Mouse (Mus musculus): ENCODE measurements around the gene Sdc4.

The Sdc4 gene

DNA sequence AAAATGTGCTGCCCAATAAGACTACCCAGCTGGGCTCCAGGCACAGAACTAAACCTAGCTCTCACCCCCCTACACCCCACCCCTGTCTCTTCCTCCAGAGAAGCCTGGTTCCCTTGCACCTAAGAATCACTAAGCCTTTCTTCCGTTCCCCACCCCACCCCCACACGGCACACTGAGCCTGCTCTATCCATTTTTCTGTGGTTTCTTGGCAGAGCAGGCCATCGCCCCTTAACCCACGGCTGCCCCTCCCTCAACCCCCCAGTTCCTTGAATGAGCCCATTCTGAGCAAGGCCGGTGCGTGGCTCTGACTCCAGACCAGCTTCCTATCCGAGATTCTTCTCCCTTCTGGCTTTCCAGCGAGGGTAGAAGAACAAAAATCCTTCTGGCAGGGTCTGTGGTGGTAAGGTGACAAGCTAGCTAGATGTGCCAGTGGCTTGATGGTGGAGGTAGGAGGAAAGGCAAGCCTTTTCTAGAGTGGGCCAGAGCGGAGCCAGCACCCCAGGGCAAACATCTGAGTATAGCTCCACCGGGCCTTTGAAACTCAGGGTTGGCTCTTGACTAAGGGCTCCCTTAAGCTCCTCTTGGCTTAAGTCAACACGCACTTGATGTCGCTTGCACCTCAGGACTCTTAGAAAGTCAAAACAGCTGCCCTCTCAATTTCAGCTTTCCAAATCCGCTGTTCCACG is 40.1 kb downstream of the Sdc4 start:
- no peak for DNase-seq

DNA sequence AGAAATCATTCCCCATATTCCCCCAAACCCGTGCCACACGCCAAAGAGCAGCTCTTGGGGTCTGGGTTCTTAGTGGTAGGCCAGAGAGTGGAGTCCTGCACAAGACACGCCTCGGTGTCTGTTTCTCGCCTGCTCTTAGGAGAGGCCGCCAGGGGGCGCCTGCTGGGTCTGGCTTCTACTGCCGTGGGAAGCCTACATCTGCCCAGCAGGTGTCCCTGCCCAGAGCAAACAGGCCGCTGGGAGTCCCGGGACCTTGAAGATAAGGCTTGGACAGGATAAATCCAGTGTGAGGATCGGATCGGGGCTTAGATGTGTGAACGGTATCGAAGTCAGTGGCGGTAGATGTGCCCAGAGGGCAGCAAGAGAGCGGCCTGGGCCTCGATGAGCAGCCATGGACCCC is 40.8 kb downstream of the Sdc4 start, which contains the start of gene Rbpjl:
Gene Rbpjl, plus strand, starts transcription at position 236 of the 400 bp plus-strand sequence.
- DNase-seq = peak; percentile 48 to 59

DNA sequence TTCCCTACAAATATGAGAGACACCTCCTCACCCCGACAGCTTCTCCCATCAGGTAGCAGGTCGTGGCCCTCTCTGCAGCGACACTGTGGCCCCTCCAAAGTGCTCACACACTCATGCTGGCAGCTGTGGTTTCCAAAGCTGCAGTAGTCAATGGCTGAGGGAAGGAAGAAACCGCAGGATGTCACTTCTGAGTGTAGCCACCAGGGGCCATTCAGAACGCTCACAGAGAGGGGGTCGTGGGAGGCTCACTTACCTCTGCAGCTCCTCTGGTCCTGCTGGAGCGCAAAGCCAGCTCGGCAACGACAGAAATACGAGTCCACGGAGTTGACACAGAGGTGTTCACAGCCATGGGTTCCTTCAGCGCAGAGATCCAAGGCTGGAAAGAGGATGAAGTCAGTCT is 46.8 kb downstream of the Sdc4 start:
- no peak for DNase-seq

- DNase-seq = no peak
Measured at GRCm38 (mm10) chr2:164396076-164396475, 47.6 kb downstream of the Sdc4 start.

GRCm38 (mm10) chr2:164393126-164393525 is 50.6 kb downstream of the Sdc4 start:
- DNase-seq = no peak

- DNase-seq = peak; percentile 89 to 90
Measured at GRCm38 (mm10) chr2:164389499-164389898, 54.2 kb downstream of the Sdc4 start.

GRCm38 (mm10) chr2:164389020-164389419 is 54.7 kb downstream of the Sdc4 start, which contains the start of gene Slpi:
Gene Slpi, minus strand, starts transcription at chr2:164389095.
- peak in 1 of 2 experiments; percentile 14 for DNase-seq

DNA sequence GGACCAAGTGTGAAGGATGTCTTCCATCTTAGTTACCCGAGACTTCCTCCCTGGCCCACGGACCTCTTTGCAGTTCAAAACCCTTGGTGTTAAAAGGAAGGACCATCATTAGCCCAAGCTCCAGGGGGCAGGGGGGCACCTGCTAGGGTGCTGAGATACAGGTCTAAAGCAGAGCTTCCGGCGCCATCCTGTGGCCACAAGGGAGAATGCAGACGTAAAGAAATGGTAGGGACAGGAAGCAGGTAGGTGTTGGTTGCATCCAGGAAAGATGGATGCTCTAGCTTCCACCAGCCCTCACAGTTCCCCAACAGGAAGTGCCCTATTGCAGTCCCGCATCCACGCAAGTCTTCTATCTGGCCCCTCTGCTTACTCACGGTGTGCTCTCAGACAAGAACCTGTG is 56.7 kb downstream of the Sdc4 start:
- DNase-seq = peak; percentile 33 to 37

GRCm38 (mm10) chr2:164385927-164386763 is 57.5 kb downstream of the Sdc4 start:
- DNase-seq = peak in 1 of 2 experiments; percentile 9

DNA sequence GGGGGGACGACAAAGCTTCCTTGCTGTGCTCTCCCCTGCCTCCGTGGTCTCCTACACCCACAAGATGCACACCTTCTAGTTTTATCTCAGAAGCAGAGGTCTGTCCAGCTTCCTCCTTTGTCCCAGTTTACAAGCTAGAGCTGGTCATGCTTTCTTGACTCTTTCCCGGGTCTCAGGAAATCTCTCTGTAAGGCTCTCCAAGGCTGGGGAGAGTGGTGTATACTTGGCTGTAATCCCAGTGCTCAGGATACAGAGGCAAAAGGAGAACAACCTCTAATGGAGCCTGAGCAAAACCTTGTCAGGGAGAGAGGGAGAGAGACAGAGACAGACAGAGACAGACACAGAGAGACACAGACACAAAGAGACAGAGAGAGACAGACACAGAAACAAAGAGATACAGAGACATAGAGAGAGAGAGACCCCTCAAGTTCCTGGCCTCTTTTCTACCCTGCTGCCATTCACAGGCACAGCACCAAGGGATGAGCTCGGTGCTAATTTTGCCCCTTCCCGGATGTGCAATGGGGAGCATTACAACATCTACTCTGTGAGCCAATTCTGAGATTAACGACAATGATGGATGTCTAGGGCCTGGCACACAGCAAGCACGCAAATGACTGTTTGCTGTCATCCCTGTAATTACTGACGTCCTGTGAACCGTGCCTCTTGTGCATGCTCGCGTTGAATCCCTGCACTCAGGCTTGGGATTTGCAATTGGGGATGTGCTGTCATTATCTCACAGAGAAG is 59.9 kb downstream of the Sdc4 start:
- no peak for DNase-seq

GRCm38 (mm10) chr2:164382971-164383370 is 60.7 kb downstream of the Sdc4 start:
- DNase-seq = no peak

- DNase-seq = no peak
Measured at GRCm38 (mm10) chr2:164381726-164382125, 62.0 kb downstream of the Sdc4 start.

DNA sequence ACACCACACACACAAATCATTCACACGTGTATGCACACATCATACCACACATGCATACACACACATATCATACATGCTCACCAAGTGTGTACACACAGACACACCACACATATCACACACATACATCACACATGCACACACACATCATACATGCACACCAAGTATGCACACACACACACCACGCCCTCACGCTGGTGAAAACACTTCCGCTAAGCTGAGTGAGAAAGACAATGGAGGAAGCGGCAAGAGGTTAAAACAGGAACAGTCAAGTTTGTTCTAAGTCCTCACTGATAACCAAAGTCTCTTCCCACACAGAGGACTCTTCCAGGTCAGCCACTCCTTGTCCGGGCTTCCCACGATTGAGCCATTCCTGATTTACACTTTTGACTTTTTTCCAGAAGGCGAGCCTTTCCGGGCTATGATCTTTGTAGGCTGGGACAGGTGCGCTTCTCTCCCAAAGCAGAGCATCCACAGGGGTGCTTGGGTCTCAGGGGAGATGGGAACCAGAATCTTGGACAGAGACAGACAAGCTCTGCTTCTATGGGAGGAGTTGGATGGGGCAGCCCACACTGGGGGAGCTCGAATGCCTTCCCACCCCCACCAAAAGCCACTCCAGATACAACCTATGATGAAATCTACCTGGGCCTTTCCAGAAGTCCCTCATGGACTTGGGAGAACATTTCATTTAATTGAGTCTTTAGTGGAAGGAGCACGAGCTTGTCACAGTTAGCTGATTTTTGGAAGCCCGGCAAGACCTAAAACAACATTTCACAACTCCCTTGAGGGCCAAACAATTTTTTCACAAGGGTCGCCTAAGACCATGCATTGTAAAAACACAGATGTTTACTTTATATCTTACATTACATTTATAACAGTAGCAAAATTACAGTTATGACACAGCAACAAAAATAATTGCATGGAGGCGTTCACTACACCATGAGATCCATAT is 65.9 kb downstream of the Sdc4 start:
- DNase-seq = no peak

All from cerebellum, postnatal 36 days (tissue).